Mouse (Mus musculus) thymus, postnatal 10 days (tissue): ENCODE measurements around the gene Itgb6.

Experiments used
- DNase-seq, 2 experiments: peaks; one replicate each; pipeline ENCODE4 v3.0.0; 2021; ENCODE audit warnings: low spot score in 2 of 2

Itgb6 gene

GRCm38 (mm10) chr2:60672973-60673954 is 49.2 kb downstream of the Itgb6 start:
- DNase-seq: no peak

GRCm38 (mm10) chr2:60671215-60671614 is 51.2 kb downstream of the Itgb6 start:
- no peak for DNase-seq

DNA sequence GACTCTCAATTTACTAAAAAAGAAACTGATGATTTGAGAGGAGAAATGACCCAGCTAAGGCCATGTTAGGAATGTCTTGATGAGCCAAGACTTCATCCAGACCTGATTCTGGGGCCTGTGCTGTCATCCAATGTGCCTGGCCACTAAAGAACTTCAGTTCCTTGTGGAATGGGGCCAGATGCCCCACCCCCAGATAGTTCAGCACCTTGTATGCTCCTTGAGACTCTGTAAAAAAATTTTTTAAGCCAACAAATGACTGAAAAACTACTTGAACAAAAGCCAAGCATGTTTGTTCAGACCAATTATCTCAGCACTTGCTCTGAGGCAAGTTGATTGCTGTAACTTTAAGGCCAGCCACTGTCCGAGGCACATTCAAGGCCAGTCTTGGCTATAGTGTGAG is 59.4 kb downstream of the Itgb6 start:
- no peak for DNase-seq

- no peak for DNase-seq
Measured at GRCm38 (mm10) chr2:60659993-60660392, 62.5 kb downstream of the Itgb6 start.

- no peak for DNase-seq
Measured at GRCm38 (mm10) chr2:60658992-60659391, 63.5 kb downstream of the Itgb6 start.

DNA sequence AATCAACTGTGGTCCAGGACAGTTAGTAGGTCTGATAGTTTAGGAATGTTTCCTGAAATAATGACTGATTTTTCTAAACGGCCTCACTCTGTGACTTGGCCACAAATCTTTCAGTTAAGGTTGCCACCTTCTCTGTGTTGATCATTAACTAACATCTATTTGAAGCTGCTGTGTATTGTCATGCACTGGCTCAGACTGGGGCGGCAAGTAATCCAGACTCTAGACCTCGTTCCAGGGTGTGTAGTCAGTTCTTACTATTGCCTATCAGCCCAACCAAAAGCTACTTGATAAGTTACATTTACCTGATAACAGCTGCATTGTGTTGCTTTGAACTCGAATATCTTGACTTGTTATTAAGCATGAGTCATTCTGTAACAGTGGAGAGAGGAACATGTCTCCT is 67.6 kb downstream of the Itgb6 start:
- DNase-seq: no peak

- no peak for DNase-seq
Measured at GRCm38 (mm10) chr2:60650155-60650554, 72.3 kb downstream of the Itgb6 start.

DNA sequence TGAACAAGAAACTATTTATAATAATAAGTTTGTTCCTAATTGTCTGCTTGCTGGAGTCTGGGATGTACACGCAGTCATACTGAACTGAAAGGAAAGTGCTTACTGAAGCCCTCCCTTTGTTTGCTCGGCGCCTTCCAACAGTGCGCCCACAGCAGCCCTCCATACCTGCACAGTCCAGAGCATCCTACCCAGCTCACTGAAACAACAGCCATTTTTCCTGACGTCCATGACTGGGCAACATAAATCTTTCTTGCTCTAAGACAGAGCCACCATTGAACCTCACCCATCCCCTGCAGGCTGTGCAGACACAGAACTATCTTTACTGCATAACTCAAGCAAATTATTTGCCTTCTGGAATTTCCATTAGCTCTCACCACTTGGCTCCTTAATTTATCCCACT is 74.8 kb downstream of the Itgb6 start:
- no peak for DNase-seq

GRCm38 (mm10) chr2:60646583-60646982 is 75.9 kb downstream of the Itgb6 start:
- DNase-seq: no peak

GRCm38 (mm10) chr2:60643406-60643805 is 79.0 kb downstream of the Itgb6 start:
- no peak for DNase-seq

- no peak for DNase-seq
Measured at GRCm38 (mm10) chr2:60642606-60643005, 79.8 kb downstream of the Itgb6 start.

DNA sequence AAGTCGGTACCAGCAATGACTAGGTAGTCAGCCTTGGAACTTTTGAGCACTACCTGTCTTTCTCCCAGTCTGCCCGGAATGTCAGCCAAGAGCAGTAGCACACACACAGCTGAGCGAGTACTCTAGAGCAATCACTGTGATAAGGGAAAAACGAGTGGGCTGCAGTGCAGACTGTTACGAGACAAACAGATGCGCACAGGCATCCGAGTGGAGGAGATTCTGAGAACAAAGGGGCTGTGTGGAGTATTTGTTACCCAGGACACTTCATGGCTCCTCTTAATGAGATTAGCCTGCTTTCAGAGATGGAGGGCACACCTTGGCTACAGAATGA is 82.1 kb downstream of the Itgb6 start:
- no peak for DNase-seq

- no peak for DNase-seq
Measured at GRCm38 (mm10) chr2:60639617-60640341, 82.7 kb downstream of the Itgb6 start.

GRCm38 (mm10) chr2:60636910-60637761 is 85.3 kb downstream of the Itgb6 start:
- DNase-seq: no peak

GRCm38 (mm10) chr2:60636481-60636880 is 86.0 kb downstream of the Itgb6 start:
- no peak for DNase-seq

- no peak for DNase-seq
Measured at GRCm38 (mm10) chr2:60636038-60636437, 86.4 kb downstream of the Itgb6 start.

GRCm38 (mm10) chr2:60632791-60633190 is 89.7 kb downstream of the Itgb6 start:
- no peak for DNase-seq

GRCm38 (mm10) chr2:60630304-60630703 is 92.1 kb downstream of the Itgb6 start:
- DNase-seq: no peak

- DNase-seq: no peak
Measured at GRCm38 (mm10) chr2:60627952-60628351, 94.5 kb downstream of the Itgb6 start.

- DNase-seq: no peak
Measured at GRCm38 (mm10) chr2:60627515-60627914, 94.9 kb downstream of the Itgb6 start.

DNA sequence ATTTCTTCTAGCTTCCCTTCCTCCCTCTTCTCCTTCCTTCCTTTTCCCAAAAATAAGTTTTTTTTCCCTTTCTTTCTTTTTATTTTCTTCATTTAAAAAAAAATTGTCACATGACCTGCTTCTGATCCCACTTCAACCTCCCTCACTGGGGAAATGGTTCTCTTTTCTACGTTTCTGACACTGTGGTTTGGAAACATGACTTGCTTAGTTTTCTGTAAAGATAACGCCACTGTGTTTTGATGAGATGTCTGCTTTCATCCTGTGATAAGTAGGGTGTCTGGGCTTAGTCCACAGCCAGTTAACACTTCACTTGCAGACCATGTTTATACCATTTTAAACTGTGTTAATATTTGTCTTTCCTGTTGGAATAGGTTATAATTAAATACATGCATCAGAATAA is 96.7 kb downstream of the Itgb6 start:
- DNase-seq: no peak

DNA sequence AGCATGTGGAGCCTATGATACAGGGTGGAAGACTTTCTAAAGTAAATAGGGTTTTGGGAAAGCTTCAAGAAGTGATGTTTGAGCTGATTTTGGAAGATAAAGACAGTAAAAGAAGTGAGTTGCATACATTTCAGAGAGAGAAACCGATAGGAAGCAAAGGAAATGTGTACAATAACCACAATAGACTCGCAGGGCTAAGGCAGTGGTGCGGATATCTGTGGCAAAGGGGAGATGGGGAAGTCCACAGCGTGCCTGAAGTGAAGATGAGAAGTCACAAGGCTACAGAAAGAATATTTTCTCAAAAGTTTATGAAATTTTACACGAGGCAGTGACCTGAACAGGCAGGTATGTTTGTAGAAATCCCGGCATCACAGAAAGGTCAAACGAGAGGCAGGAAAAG is 100.3 kb downstream of the Itgb6 start:
- no peak for DNase-seq
